Mouse (Mus musculus): ENCODE data around the gene Clta. TPM values are rescaled to one million over a fixed set of nuclear protein-coding genes. Genes with fewer than 3 reads are reported as not detected.

Clta gene
- polyA plus RNA-seq, 1 experiment from 2014 or later: 343 TPM

DNA sequence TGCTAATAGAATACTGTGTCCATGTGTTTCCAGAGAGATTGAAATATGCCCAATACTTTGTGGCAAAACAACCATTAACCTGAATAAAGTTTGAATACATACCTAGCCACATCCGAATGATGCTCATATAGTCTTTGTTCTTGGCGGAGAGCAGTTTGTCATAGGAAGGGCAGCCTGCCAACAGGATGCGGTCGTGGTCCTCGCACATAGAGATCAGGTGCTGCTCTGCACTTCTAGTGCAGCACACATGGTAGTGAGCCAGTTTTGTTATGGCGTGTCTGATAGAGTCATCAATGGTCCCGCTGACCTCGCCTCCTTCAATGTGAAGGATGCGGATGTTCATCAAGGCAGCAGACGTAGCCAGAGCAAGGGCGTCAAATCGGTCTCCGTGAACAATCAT, 55.4 kb downstream of the Clta start:
- Histone ChIP-seq H3K9me3 (ENCODE audit: control insufficient read depth) (no peaks in the 10 kb centered on the region), H3K4me1 (replicated peaks; ENCODE audit: control insufficient read depth, insufficient read depth, low read length) (no peaks in the 10 kb centered on the region), H3K4me3 (ENCODE audit: low read depth, low read length) (no peak overlapping the region), H3K27me3 (replicated peaks; ENCODE audit: control insufficient read depth, insufficient read depth, low read length) (no peaks in the 10 kb centered on the region), H3K36me3 (ENCODE audit: control insufficient read depth, insufficient read depth) (peaks cover 32% of the 10 kb centered on the region), H3K27ac (ENCODE audit: low read depth, low read length) (no peak overlapping the region), H3K4me2 (replicated peaks; ENCODE audit: low read depth) (no peak overlapping the region), H3K9ac (ENCODE audit: low read depth, low read length) (no peak overlapping the region)
- WGBS: 90% methylated on average over 13 of the region's 13 CpGs
- no peak for TF ChIP-seq CTCF (IDR thresholded peaks at IDR 0.05; ENCODE audit: low read depth)
- ATAC-seq: no peak

DNA sequence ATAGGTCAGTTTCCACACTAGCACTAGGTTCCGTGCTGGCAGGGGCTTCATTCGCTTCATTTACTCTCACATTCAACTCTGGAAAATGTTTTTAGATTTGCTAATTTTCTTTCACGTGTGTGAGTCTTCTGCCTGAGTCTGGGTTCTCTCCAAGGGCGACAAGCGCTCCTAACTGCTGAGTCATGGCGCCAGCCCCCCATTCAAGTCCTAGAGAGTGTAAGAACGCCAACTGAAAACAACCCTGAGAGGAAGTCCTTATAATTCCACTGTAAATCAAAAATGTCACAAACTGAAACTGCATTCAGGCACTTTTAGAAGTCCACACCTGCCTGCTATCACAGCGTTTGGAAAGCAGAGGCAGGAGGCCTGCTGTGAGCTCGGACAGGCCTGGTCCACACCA, 57.8 kb downstream of the Clta start:
- Histone ChIP-seq H3K27ac (ENCODE audit: low read depth, low read length) (no peak overlapping the region), H3K4me1 (replicated peaks; ENCODE audit: control insufficient read depth, insufficient read depth, low read length) (no peaks in the 10 kb centered on the region; the same call in 1 of the 2 replicates), H3K4me3 (ENCODE audit: low read depth, low read length) (no peak overlapping the region), H3K9me3 (ENCODE audit: control insufficient read depth) (no peaks in the 10 kb centered on the region), H3K27me3 (replicated peaks; ENCODE audit: control insufficient read depth, insufficient read depth, low read length) (no peaks in the 10 kb centered on the region), H3K36me3 (ENCODE audit: control insufficient read depth, insufficient read depth) (peaks cover 22% of the 10 kb centered on the region), H3K4me2 (replicated peaks; ENCODE audit: low read depth) (no peak overlapping the region), H3K9ac (ENCODE audit: low read depth, low read length) (no peak overlapping the region)
- 63% methylated on average over 9 of the region's 9 CpGs for WGBS
- no peak for ATAC-seq
- no peak for TF ChIP-seq CTCF (IDR thresholded peaks at IDR 0.05; ENCODE audit: low read depth)

DNA sequence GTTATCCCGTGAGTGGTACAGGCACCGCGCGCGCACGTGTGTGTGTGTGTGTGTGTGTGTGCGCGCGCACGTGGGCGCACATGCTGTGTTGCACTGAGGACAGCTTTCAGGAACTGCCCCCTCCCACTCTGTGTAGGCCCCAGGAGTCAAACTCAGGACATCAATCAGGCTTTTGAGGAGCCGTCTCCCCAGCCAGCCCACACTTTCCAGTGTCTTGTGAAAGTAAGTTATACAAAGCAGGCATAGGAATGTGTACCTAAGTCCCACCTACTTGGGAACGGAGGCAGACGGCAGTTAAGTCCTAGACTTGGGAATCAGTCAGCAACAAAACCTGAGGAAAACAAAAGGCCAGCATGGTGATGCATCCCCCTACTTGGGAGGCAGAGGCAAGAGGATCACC, 58.6 kb downstream of the Clta start:
- Histone ChIP-seq H3K4me3 (ENCODE audit: low read depth, low read length) (no peak overlapping the region), H3K9ac (ENCODE audit: low read depth, low read length) (no peak overlapping the region), H3K27me3 (replicated peaks; ENCODE audit: control insufficient read depth, insufficient read depth, low read length) (no peaks in the 10 kb centered on the region), H3K36me3 (ENCODE audit: control insufficient read depth, insufficient read depth) (peaks cover 22% of the 10 kb centered on the region), H3K4me2 (replicated peaks; ENCODE audit: low read depth) (no peak overlapping the region), H3K9me3 (ENCODE audit: control insufficient read depth) (no peaks in the 10 kb centered on the region), H3K27ac (ENCODE audit: low read depth, low read length) (no peak overlapping the region), H3K4me1 (replicated peaks; ENCODE audit: control insufficient read depth, insufficient read depth, low read length) (no peaks in the 10 kb centered on the region; the same call in 1 of the 2 replicates)
- WGBS: 91% methylated on average over 14 of the region's 14 CpGs
- no peak for TF ChIP-seq CTCF (IDR thresholded peaks at IDR 0.05; ENCODE audit: low read depth)
- ATAC-seq: no peak

DNA sequence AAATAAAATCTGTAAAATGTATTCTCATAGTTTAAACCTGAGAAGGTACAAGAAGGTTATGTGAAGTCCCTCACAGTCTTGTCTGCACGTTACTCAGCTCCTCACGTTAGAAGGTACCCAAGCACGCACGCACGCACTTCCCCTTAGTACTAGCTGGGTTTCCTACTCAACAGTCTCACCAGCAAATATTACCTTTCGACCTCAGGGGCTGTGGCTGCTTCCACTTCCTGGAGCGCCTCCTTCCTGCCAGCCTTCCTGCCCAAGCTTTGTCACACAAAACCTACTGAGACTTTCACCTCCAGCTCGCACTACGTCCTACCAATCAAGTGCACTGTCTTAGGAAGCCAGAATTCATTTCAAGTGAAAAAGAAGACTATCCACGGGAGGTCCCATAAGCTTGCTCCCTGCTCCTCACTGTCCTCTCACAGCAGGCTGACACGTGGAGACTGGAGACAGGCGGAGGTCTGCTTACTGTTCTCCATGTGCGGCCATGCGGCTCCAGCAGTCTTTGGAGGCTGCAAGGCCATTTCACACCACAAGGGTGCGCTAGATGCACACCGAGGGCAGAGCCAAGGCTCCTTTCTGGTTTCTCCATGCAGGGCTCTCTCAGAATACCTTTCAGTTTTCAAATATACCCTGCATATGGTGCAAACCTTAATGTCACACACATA, 61.2 kb downstream of the Clta start:
- WGBS: 10% methylated on average over 16 of the region's 16 CpGs
- H3K36me3 ChIP-seq (ENCODE audit: control insufficient read depth, insufficient read depth): 0 out of 2 replicates have a peak, but pooled peaks cover 5% of the 10 kb centered on the region
- peak; percentile 86 for ATAC-seq
- peak; percentile 98 for TF ChIP-seq CTCF (IDR thresholded peaks at IDR 0.05; ENCODE audit: low read depth)
- H3K4me3 ChIP-seq (ENCODE audit: low read depth, low read length): peak overlapping the region; percentile 26; the same call in 1 of the 2 replicates
- peak overlapping the region; percentile 58 for H3K4me2 ChIP-seq (replicated peaks; ENCODE audit: low read depth)
- peak overlapping the region; percentile 76 for H3K27ac ChIP-seq (ENCODE audit: low read depth, low read length)
- no peaks in the 10 kb centered on the region; the same call in 1 of the 2 replicates for H3K4me1 ChIP-seq (replicated peaks; ENCODE audit: control insufficient read depth, insufficient read depth, low read length)
- H3K27me3 ChIP-seq (replicated peaks; ENCODE audit: control insufficient read depth, insufficient read depth, low read length): no peaks in the 10 kb centered on the region
- 0 out of 2 replicates have a peak overlapping the region, but pooled peaks have one; percentile 42 for H3K9ac ChIP-seq (ENCODE audit: low read depth, low read length)
- H3K9me3 ChIP-seq (ENCODE audit: control insufficient read depth): no peaks in the 10 kb centered on the region

DNA sequence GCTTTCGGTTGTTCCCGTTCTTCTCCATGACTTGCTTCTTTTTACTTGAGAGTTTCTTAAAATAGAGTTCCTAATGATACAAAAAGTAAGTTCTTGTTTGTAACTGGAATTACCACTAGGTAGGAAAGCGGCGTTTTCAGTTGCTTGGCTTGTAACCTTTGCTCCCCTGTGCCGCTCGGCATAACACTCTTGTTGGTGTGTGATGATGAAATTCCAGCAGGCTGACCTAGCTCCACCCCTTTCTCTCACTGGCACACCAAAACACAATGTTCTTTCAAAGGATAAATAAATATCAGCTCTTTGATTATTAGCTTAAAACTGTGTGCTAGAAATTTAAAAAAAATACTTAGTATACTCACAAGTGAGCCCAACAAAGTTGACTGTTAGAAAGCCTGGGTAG, 62.6 kb downstream of the Clta start:
- Histone ChIP-seq H3K4me3 (ENCODE audit: low read depth, low read length) (no peak overlapping the region), H3K4me2 (replicated peaks; ENCODE audit: low read depth) (peak overlapping the region; percentile 47), H3K27me3 (replicated peaks; ENCODE audit: control insufficient read depth, insufficient read depth, low read length) (no peaks in the 10 kb centered on the region), H3K36me3 (ENCODE audit: control insufficient read depth, insufficient read depth) (0 out of 2 replicates have a peak, but pooled peaks cover 5% of the 10 kb centered on the region), H3K9me3 (ENCODE audit: control insufficient read depth) (no peaks in the 10 kb centered on the region), H3K9ac (ENCODE audit: low read depth, low read length) (no peak overlapping the region), H3K4me1 (replicated peaks; ENCODE audit: control insufficient read depth, insufficient read depth, low read length) (no peaks in the 10 kb centered on the region; the same call in 1 of the 2 replicates), H3K27ac (ENCODE audit: low read depth, low read length) (peak overlapping the region; percentile 66)
- no peak for TF ChIP-seq CTCF (IDR thresholded peaks at IDR 0.05; ENCODE audit: low read depth)
- 59% methylated on average over 6 of the region's 6 CpGs for WGBS
- ATAC-seq: peak; percentile 50; the same call in 1 of the 2 replicates

DNA sequence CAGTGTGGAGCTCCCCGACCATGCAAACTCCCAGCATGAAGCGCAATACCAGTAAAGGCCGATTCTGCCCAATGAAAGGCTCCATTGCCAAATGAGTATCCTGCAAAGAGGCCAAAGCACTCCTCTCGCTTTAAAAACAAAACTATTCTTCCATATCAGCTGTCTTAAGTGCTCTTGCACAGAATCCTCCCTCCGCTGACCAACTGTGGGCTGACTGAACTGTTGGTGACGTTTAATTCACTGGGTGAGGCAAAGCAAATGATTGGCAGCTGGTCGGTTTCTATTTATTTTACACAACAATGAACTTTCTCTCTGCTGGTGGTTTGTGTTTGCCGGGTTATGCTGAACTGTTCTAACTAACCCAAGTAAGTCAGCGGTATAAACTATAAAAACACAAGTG, 64.5 kb downstream of the Clta start:
- Histone ChIP-seq H3K36me3 (ENCODE audit: control insufficient read depth, insufficient read depth) (no peaks in the 10 kb centered on the region), H3K4me1 (replicated peaks; ENCODE audit: control insufficient read depth, insufficient read depth, low read length) (peaks cover 5% of the 10 kb centered on the region; the same call in 1 of the 2 replicates), H3K27ac (ENCODE audit: low read depth, low read length) (peak overlapping the region; percentile 30; the same call in 1 of the 2 replicates), H3K9me3 (ENCODE audit: control insufficient read depth) (no peaks in the 10 kb centered on the region), H3K4me3 (ENCODE audit: low read depth, low read length) (no peak overlapping the region; the same call in 1 of the 2 replicates), H3K9ac (ENCODE audit: low read depth, low read length) (no peak overlapping the region), H3K4me2 (replicated peaks; ENCODE audit: low read depth) (peak overlapping the region; percentile 27; the same call in 1 of the 2 replicates), H3K27me3 (replicated peaks; ENCODE audit: control insufficient read depth, insufficient read depth, low read length) (no peaks in the 10 kb centered on the region)
- no peak for ATAC-seq
- WGBS: 43% methylated on average over 9 of the region's 9 CpGs
- no peak for TF ChIP-seq CTCF (IDR thresholded peaks at IDR 0.05; ENCODE audit: low read depth)

All from intestine, postnatal 0 days (tissue).